Mouse (Mus musculus): ENCODE measurements at regions not wholly inside any gene's neighbourhood (a gene's known extent, or its start where the extent isn't known, plus 50 kb on each side); places are given as distances from the start of the nearest gene placed in this dataset.

GRCm38 (mm10) chr17:49367791-49368190 lies 60.4 kb upstream of the Mocs1 start:
- no peak overlapping the region for H3K9ac ChIP-seq (ENCODE audit: low read depth, low read length)
- WGBS, result 74% methylated on average over 4 of the region's 4 CpGs
- H3K4me3 ChIP-seq, result no peak overlapping the region
- no peak for DNase-seq
- TF ChIP-seq POLR2A (IDR thresholded peaks at IDR 0.05; ENCODE audit: insufficient read depth, low read depth, low read length), result no peak
- TF ChIP-seq EP300 (IDR thresholded peaks at IDR 0.05; ENCODE audit: insufficient read depth, low read depth, low read length), result no peak
- no peak for TF ChIP-seq CTCF (IDR thresholded peaks at IDR 0.05)
- H3K27ac ChIP-seq, result no peak overlapping the region
- H3K4me1 ChIP-seq (ENCODE audit: control insufficient read depth, insufficient read depth, low read length), result no peaks in the 10 kb centered on the region
- intact Hi-C loops (cut with DNase I), result no loop called here
- no peaks in the 10 kb centered on the region for H3K79me2 ChIP-seq (replicated peaks; ENCODE audit: control insufficient read depth, insufficient read depth, low read length)
- no peaks in the 10 kb centered on the region for H3K36me3 ChIP-seq (ENCODE audit: control insufficient read depth, insufficient read depth, low read length)
- no peaks in the 10 kb centered on the region; the same call in 1 of the 2 replicates for H3K27me3 ChIP-seq (ENCODE audit: control insufficient read depth, insufficient read depth, low read length)

DNA sequence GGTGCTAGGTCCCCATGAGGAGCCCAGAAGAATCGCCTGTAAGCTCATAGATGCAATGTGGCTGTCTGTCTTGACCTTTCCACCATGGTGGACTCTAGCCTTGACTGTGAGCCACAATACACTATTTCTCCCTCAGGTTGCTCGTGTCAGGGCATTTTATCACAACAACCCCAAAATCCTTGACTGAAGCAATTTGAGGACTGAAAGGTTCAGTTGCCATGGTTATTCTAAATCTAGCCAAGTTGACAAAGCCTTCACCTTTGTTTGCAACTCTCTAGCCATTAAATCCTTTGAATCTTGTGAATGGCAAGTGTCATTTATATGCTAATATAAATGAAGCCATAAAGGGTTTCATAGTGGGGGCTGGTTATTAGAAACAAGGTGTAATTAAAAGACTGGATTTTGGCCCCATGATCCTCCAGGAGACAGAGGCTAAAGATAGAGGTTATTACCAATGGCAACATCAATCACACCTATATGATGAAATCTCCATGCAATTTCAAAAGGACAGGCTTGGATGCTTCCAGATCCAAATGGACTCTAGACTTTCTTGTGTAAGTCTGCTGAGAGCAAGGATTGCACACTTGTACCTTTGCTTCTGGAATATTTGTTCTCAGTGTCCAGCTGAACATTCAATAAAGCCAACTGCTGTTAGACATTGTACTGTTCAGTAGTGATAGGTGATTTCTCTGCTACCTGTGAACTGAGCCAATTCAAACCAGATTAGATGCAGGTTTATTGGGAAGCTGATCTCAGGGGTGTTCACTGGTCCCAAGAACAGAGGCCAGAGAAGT lies 59.5 kb upstream of the Mocs1 start:
- no peaks in the 10 kb centered on the region for H3K4me1 ChIP-seq (ENCODE audit: control insufficient read depth, insufficient read depth, low read length)
- H3K9ac ChIP-seq (ENCODE audit: low read depth, low read length), result no peak overlapping the region
- H3K36me3 ChIP-seq (ENCODE audit: control insufficient read depth, insufficient read depth, low read length), result no peaks in the 10 kb centered on the region
- TF ChIP-seq EP300 (IDR thresholded peaks at IDR 0.05; ENCODE audit: insufficient read depth, low read depth, low read length) (no peak), CTCF (IDR thresholded peaks at IDR 0.05) (no peak), POLR2A (IDR thresholded peaks at IDR 0.05; ENCODE audit: insufficient read depth, low read depth, low read length) (no peak)
- WGBS, result 76% methylated on average over 2 of the region's 2 CpGs
- DNase-seq, result no peak
- H3K79me2 ChIP-seq (replicated peaks; ENCODE audit: control insufficient read depth, insufficient read depth, low read length), result no peaks in the 10 kb centered on the region
- no peaks in the 10 kb centered on the region; the same call in 1 of the 2 replicates for H3K27me3 ChIP-seq (ENCODE audit: control insufficient read depth, insufficient read depth, low read length)
- no peak overlapping the region for H3K4me3 ChIP-seq
- no peak overlapping the region for H3K27ac ChIP-seq
- intact Hi-C loops (cut with DNase I), result no loop called here

GRCm38 (mm10) chr17:49377626-49378025 lies 50.5 kb upstream of the Mocs1 start:
- no peak for DNase-seq
- no peaks in the 10 kb centered on the region for H3K4me1 ChIP-seq (ENCODE audit: control insufficient read depth, insufficient read depth, low read length)
- H3K36me3 ChIP-seq (ENCODE audit: control insufficient read depth, insufficient read depth, low read length), result no peaks in the 10 kb centered on the region
- no peaks in the 10 kb centered on the region for H3K79me2 ChIP-seq (replicated peaks; ENCODE audit: control insufficient read depth, insufficient read depth, low read length)
- H3K27me3 ChIP-seq (ENCODE audit: control insufficient read depth, insufficient read depth, low read length), result no peaks in the 10 kb centered on the region; the same call in 1 of the 2 replicates
- H3K9ac ChIP-seq (ENCODE audit: low read depth, low read length), result no peak overlapping the region
- 49% methylated on average over 11 of the region's 11 CpGs for WGBS
- no peak overlapping the region for H3K4me3 ChIP-seq
- no peak overlapping the region for H3K27ac ChIP-seq
- TF ChIP-seq CTCF (IDR thresholded peaks at IDR 0.05), result no peak
- no peak for TF ChIP-seq EP300 (IDR thresholded peaks at IDR 0.05; ENCODE audit: insufficient read depth, low read depth, low read length)
- TF ChIP-seq POLR2A (IDR thresholded peaks at IDR 0.05; ENCODE audit: insufficient read depth, low read depth, low read length), result no peak
- intact Hi-C loops (cut with DNase I), result no loop called here
